Mouse (Mus musculus) fat pad, adult 2 months (tissue): Measurements from ENCODE around the gene Eif3c.

ENCODE experiments used
- DNase-seq: peaks from one replicate; pipeline ENCODE4 v3.0.0-alpha.2; 2011; ENCODE audit warnings: low read depth, low spot score; ENCODE audit errors: extremely low read depth

The Eif3c gene

GRCm38 (mm10) chr7:126556635-126557034 is 9.6 kb downstream of the Eif3c start:
- no peak for DNase-seq

DNA sequence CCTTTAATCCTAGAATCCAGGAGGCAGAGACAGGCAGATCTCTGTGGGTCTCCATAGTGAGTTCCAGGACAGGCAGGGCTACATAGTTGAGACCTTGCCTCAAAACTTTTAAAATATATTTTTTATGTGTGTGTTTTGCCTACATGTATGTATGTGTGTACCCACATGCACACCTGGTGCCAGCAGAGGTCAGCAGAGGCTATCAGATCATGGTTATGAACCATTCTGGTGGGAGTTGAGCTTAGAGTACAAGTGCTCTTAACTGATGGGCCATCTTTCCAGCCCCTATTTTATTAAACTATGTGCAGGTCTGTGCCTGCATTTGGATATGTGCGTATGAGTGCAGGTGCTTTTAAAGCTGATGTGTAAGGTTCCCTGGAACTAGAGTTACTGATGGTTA is 11.4 kb downstream of the Eif3c start:
- no peak for DNase-seq

DNA sequence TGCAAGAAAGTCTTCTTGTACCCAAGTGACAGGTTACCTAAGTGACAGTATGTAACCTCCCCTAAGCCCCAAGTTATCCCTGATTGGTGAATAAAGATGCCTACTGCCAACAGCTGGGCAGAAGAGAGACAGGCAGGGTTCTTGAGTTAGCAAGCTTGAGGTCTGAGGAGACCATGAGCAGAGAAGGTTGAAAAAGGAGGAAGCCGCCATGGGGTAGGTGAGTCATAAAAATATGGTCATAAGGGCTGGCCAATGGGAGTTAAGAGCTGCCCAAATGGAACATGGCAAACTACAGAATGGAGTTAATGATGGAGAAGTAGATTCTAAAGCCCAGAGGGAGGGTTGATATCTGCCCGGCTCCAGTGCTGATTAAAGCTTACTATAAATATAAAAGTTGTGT is 20.6 kb downstream of the Eif3c start:
- DNase-seq: no peak

DNA sequence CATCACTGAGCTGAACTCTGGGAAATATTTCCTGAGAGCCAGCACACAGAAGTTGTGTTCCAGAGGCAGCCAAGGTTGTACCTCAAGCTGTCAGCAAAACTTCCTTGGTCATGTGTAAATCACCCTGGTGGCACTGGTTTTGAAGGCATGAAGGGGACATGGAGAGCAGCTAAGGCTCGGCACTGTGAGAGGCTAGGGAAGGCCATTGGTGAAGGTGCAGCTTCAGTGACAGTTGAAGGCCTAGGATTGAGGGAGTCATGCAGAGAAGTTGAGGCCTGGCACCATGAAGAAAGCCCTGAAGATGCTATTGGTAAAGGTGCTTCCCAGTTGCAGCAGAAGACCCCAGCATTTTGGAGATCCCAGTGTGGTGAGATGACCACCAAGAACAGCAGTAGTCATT is 24.6 kb downstream of the Eif3c start:
- DNase-seq: no peak

DNA sequence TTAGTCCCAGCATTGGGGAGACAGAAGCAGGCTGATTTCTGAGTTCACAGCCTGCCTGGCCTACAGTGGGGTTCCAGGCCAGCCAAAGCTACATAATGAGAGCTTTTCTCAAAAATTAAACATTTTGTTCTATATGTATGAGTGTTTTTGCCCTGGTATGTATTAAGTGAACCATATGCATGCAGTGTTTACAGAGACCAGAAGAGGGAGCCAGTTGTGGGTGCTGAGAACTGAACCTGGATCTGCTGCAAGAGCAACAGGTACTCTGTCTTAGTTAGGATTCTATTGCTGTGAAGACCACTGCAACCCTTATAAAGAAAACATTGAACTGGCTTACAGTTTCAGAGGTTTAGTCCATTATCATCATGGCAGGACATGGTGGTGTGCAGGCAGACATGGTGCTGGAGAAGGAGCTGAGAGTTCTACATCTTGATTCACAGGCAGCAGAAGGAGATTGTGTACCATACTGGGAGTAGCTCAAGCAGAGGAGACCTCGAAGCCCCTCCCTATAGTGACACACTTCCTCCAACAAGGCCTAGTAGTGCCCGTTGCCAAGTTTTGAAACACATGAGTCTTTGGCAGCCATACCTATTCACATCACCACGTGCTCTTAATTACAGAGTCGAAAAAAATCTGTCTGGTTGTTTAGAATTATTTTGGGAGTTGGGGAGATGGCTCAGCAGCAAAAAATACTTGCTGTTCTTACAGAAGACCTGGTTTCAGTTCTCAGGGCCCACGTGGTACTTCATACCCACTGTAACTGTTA is 28.2 kb downstream of the Eif3c start:
- DNase-seq: no peak

DNA sequence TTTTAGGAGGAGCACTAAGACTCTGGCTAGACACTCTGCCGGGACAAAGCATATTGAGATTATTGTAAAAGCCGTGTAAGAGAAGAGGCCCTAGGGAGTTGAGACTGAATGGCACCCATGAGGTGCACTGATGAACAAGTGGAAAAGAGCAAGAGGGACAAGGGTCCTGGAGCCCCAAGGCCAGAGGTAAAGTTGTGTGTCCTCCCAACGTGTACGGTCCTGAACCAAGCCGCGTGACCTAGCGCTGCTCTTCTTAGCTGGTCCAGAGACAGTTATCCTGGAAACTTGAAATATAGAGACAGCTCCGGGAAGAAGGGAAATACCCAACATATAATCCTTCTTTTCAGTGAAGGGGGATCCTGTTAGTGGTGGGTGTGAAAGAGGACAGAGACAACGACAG is 29.7 kb downstream of the Eif3c start:
- DNase-seq: no peak

- DNase-seq: no peak
Measured at GRCm38 (mm10) chr7:126535766-126536165, 30.4 kb downstream of the Eif3c start.

DNA sequence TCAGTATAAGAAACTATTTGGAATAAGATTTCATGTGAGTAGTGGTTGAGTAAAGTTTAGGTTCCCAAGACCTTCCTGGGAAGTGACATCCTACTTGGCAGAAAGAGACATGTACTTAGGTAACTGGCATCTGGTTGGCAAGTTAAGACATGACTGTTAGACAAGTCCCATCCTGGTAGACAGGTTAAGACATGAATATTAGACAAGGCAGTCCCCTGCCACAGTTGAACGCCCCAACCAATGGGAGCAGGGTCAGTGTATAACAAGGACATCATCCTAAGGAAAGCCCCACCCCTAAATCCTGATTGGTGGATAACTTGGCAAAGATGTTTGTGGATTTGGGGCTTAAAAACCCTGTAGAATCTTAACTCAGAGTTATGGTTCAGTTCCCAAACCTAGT is 32.8 kb downstream of the Eif3c start:
- DNase-seq: peak; percentile 42

GRCm38 (mm10) chr7:126528166-126528577 is 38.0 kb downstream of the Eif3c start:
- no peak for DNase-seq

DNA sequence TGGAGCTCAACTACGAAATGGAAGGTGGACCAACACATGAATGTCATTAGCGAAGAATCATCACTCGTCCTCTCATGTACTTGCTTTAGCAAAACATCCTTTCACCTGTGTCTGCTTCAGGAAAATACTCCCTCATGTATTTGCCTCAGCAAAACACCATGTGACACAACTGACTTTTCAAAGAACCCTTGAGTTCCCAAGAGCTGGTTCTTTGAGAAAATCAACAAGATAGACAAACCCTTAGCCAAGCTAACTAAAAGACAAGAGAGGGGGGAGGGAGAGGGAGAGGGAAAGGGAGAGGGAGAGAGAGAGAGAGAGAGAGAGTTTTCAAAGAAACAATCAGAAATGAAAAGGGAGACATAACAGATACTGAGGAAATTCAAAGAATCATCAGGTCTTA is 42.9 kb downstream of the Eif3c start:
- no peak for DNase-seq

DNA sequence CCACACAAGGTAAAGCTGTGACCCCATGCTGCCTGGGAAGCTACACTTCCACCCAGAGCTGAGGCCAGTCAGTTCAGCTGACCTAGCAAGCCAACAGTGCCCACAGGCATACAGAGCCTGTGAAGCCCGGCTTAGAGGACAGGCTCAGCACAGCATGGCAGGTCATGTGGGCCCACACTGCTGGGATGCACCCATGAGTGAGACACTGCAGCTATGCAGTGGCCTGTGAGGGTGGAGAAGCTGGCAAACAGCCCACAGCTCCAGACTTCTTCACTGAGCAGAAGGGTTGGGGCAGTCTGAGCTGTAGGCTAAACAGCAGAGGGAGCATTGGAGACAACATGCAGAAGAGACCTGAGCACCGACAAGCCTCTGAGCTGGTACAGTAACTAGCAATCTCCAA is 46.7 kb downstream of the Eif3c start:
- DNase-seq: no peak

DNA sequence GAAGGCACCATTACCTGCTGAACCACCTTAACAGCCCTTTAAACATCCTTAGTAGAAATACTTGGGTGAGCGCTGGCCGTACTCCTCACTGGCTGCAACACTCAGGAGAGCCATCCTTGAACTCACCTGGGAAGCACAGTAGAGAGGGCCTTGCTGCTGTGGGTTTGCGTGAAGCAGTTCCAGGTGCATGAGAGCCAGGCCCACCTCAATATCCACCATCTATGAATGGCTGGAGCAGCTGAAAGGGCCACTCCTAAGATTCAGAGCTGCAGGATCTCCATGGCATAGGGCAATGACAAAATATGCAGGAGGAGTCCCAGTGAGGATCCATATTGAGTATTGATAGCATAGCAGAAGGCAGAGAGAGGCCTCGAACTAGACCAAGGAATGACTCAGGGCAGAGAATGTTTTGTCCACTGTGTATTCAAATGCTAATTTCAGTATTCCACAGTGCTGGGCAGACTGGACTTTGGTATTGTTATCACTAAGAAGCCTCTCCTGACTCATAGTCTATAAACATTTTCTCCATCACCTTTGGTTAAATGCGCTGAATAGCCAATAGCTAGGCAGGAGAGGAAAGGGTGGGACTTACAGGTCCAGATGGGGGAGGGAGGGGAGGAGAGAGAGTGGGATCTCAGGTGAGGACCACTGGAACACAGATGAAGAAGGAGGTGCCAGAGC is 47.8 kb downstream of the Eif3c start:
- no peak for DNase-seq

GRCm38 (mm10) chr7:126511287-126511686 is 54.9 kb downstream of the Eif3c start:
- DNase-seq: no peak

DNA sequence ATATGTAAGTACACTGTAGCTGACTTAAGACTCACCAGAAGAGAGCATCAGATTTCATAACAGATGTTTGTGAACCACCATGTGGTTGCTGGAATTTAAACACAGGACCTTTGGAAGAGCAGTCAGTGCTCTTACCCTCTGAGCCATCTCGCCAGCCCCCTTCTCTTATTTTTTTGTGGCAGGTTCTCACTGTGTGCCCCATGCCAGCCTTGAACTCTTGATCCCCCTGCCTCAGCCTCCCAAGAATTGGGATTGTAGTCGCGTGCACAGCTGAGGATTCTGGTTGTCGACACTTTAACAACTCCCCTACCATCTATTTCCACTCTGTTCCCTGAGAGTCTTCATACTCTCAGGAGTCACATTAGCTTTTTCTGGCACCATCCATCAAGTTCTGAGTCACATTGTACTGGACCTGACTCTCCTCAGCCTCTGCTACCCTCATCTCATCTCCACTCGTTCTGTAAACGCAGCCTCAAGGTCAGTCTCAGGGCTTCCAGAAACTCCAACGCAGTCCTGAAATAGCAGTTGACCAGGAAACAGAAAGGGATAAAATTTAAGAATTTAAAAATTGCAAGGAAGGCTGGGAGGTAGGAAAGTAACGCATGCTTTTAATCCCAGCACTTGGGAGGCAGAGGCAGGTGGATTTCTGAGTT is 59.0 kb downstream of the Eif3c start:
- DNase-seq: no peak

- no peak for DNase-seq
Measured at GRCm38 (mm10) chr7:126504913-126505312, 61.3 kb downstream of the Eif3c start.

- peak; percentile 70 for DNase-seq
Measured at GRCm38 (mm10) chr7:126503273-126503878, 62.8 kb downstream of the Eif3c start, which contains the start of gene Atxn2l. TSS of gene Atxn2l (minus strand) at chr7:126503437.

DNA sequence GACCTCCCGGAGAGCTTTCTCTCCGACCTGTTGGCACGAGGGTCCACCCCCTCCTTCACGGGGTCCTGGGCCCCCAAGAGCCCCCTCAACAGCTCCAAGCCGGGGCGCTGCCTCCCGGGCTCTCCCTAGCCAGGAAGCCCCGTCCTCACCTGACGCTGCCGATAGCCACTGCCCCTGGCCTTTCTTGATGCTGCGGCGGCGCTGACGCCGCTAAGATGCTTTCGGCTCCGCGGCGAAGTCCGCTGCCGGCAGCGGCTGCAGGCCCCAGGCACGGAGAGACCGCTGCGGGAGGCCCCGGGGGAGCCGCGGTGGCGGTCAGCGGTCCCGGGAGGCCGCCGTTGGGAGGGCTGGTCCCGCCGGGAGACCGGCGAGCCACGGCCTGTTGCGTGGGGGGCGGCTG is 63.5 kb downstream of the Eif3c start:
- no peak for DNase-seq

DNA sequence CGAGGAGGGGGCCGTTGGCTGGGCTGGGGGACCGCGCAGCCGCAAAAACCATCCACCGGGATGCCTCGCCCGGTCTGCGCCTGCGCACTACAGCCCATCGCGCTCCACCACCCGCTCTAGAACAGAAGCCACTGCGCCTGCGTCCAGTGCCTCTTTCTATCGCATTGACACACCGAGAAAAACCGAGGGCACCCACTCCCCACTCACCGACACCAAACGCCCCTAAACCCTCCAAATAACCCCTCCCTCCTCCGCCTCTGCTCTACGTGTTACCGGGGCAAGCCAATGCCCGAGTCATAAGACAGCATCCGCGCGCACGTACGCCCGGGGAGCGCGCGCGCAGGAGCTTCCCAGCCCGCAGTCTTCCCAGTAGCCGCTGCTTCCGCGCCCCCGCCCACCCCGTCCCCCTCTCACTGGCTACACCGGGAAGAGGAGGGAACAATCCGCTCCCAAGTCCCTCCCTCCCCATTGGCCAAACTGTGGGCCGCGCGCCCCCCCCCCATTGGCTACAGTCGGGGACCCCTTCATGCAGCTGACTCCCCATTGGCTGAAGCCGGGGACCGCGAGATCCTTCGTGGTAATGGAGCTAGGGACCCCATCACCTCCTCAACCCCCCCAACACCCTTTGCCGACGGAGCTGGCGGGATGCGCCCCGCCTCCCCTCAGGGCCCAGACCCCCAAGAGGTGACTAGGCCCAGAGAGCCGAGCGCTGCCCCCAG is 64.0 kb downstream of the Eif3c start:
- DNase-seq: no peak

- no peak for DNase-seq
Measured at GRCm38 (mm10) chr7:126501684-126502022, 64.6 kb downstream of the Eif3c start.

DNA sequence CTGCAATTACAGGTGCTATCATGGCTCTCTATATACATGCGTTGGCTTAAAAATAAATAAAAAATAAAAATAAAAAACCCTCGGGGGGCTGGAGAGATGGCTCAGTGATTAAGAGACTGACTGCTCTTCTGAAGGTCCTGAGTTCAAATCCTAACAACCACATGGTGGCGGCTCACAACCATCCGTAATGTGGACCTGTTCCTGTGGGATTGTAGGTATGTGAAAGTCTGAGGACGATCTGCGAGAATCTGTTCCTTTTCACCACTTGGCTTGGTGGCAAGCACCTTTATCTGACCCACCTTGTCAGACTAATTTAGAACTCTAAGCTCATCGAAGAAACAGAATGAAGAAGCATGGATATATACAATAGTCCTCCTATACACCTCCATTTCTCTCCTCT is 66.8 kb downstream of the Eif3c start:
- no peak for DNase-seq

GRCm38 (mm10) chr7:126497966-126498365 is 68.2 kb downstream of the Eif3c start:
- DNase-seq: no peak
